Comparison of ENCODE assay signal across 24 mouse cellular contexts in genomic region chr8:43283231-43283630, GRCm38 (mm10). TPM values are rescaled to one million over a fixed set of nuclear protein-coding genes. Genes with fewer than 3 reads are reported as not detected.
"Had no signal": no experiment of that assay in that cellular context is flagged by ENCODE, and none has a peak within 500 bp of the region (broad histone marks: within the 10 kb centered on the region; RNA-seq: fewer than 3 reads in every experiment).

No protein-coding gene starts in this region.

- H3K4me1 ChIP-seq: midbrain, embryonic 10.5 days; midbrain, embryonic 12.5 days; neural tube, embryonic 12.5 days; stomach, embryonic 15.5 days had no signal

- H3K9me3 ChIP-seq: midbrain, embryonic 10.5 days; midbrain, embryonic 12.5 days; neural tube, embryonic 12.5 days; stomach, embryonic 15.5 days had no signal

- H3K4me2 ChIP-seq: lung, embryonic 14.5 days; midbrain, embryonic 12.5 days; neural tube, embryonic 12.5 days; stomach, embryonic 15.5 days had no signal

- DNase-seq: lung, adult 18-20 months; lung, embryonic 14.5 days; lung, postnatal 10 days; lung, postnatal 4 days; midbrain, embryonic 14.5 days; retina, postnatal 1 day; right cerebral cortex, adult 18-20 months; right cerebral cortex, postnatal 25 days; right cerebral cortex, postnatal 4 days; spleen, adult 18-20 months; thymus, postnatal 14 days; thymus, postnatal 36 days had no signal

- H3K4me3 ChIP-seq: midbrain, embryonic 10.5 days; midbrain, embryonic 12.5 days; myocyte; neural tube, embryonic 12.5 days; stomach, embryonic 15.5 days had no signal

- H3K9ac ChIP-seq: liver, embryonic 14.5 days; lung, embryonic 14.5 days; midbrain, embryonic 12.5 days; neural tube, embryonic 12.5 days; stomach, embryonic 15.5 days had no signal

- H3K27ac ChIP-seq: liver, embryonic 14.5 days; midbrain, embryonic 10.5 days; midbrain, embryonic 12.5 days; neural tube, embryonic 12.5 days; stomach, embryonic 15.5 days; stomach, postnatal 0 days had no signal

- H3K27me3 ChIP-seq: midbrain, embryonic 12.5 days; neural tube, embryonic 12.5 days; stomach, embryonic 15.5 days had no signal

- ATAC-seq: midbrain, embryonic 16.5 days had no signal

- H3K36me3 ChIP-seq: midbrain, embryonic 10.5 days; midbrain, embryonic 12.5 days; neural tube, embryonic 12.5 days; stomach, embryonic 15.5 days had no signal

RNA-seq across cellular contexts. Expression of gene Zfp42, which starts 23.5 kb away (rescaled TPM):
- polyA plus RNA-seq: liver, embryonic 14.5 days; liver, embryonic 16.5 days; lung, embryonic 14.5 days; lung, embryonic 16.5 days; midbrain, embryonic 12.5 days; midbrain, embryonic 14.5 days; midbrain, embryonic 16.5 days; myocyte; neural tube, embryonic 12.5 days; small intestine, adult 2 months; stomach, embryonic 15.5 days; thymus, postnatal 0 days had no signal
